Mouse (Mus musculus): ENCODE measurements around the gene Tyrobp. TPM values are rescaled to one million over a fixed set of nuclear protein-coding genes. Genes with fewer than 3 reads are reported as not detected.

Tyrobp gene
- total and polyA plus RNA-seq, 3 experiments: 12.5 to 92.7 (median 12.9) TPM

DNA sequence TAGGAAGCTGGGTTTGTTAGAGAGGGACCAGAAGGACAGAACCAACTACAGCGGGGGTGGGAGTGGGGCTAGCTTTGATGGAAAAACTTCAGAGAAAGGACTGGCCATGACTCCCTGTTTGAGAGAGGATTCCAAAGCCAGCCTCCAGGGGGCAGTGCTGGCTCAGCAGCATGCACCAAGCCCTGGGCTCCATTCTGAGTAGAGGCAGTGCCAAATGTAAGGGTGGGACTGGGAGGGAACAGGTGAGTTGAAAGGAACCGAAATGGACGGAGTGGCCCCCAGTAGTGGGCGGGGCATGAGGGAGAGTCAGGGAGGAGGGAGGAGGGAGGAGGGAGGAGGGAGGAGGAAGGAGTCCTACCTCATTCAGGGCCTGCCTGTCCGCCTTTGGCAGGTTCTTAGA is 27.1 kb downstream of the Tyrobp start:
- no peaks in the 10 kb centered on the region for H3K36me3 ChIP-seq (replicated peaks)
- DNase-seq (ENCODE audit: low spot score): peak; percentile 35
- H3K27me3 ChIP-seq (ENCODE audit: insufficient read depth, low read length): no peaks in the 10 kb centered on the region; the same call in 1 of the 2 replicates
- TF ChIP-seq POLR2AphosphoS5 (IDR thresholded peaks at IDR 0.05; ENCODE audit: insufficient replicate concordance, low read depth, low read length) (no peak), CTCF (IDR thresholded peaks at IDR 0.05; ENCODE audit: low read depth, low read length) (peak; percentile 51; the same call in 1 of the 2 replicates), GATA2 (IDR thresholded peaks at IDR 0.05; ENCODE audit: borderline replicate concordance, low read depth, low read length) (no peak)
- H3K4me3 ChIP-seq (ENCODE audit: low read depth, low read length): no peak overlapping the region
- no peaks in the 10 kb centered on the region; the same call in 1 of the 2 replicates for H3K4me1 ChIP-seq (ENCODE audit: insufficient read depth, low read depth, low read length)
- no peak for ATAC-seq (ENCODE audit: extremely low read depth, insufficient number of reproducible peaks, low FRiP score, poor library complexity, severe bottlenecking)
- H3K9me3 ChIP-seq (replicated peaks): peaks cover 16% of the 10 kb centered on the region

DNA sequence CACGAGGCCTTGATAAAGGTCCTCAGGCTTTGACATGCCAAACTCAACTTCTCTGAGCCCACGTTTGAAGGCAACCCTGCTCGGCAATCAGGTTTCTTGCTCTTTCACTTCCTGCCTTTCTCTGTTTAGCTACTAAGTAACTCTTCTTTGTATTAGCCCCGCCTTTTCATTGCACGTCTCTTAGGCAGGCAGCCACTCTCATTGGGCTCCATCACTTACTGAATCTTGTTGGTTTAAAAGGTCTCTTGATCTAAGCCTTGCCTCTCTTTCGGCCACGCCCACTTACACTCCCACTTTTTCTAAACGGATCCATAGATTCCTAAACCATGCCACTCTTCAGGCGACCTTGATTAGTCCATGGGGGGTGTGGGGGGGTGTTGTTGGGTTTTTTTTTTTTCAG is 30.1 kb downstream of the Tyrobp start:
- DNase-seq (ENCODE audit: low spot score) (no peak), ATAC-seq (ENCODE audit: extremely low read depth, insufficient number of reproducible peaks, low FRiP score, poor library complexity, severe bottlenecking) (no peak)
- no peaks in the 10 kb centered on the region; the same call in 1 of the 2 replicates for H3K4me1 ChIP-seq (ENCODE audit: insufficient read depth, low read depth, low read length)
- H3K9me3 ChIP-seq (replicated peaks): peaks cover 23% of the 10 kb centered on the region
- H3K36me3 ChIP-seq (replicated peaks): no peaks in the 10 kb centered on the region
- H3K27me3 ChIP-seq (ENCODE audit: insufficient read depth, low read length): no peaks in the 10 kb centered on the region; the same call in 1 of the 2 replicates
- TF ChIP-seq GATA1 (IDR thresholded peaks at IDR 0.05; ENCODE audit: borderline replicate concordance, low read length) (no peak), CTCF (IDR thresholded peaks at IDR 0.05; ENCODE audit: low read depth, low read length) (no peak), TAL1 (conservative IDR thresholded peaks at IDR 0.05; ENCODE audit: low read depth, low read length) (no peak), POLR2AphosphoS5 (IDR thresholded peaks at IDR 0.05; ENCODE audit: insufficient replicate concordance, low read depth, low read length) (no peak), GATA2 (IDR thresholded peaks at IDR 0.05; ENCODE audit: borderline replicate concordance, low read depth, low read length) (no peak)
- no peak overlapping the region for H3K4me3 ChIP-seq (ENCODE audit: low read depth, low read length)

DNA sequence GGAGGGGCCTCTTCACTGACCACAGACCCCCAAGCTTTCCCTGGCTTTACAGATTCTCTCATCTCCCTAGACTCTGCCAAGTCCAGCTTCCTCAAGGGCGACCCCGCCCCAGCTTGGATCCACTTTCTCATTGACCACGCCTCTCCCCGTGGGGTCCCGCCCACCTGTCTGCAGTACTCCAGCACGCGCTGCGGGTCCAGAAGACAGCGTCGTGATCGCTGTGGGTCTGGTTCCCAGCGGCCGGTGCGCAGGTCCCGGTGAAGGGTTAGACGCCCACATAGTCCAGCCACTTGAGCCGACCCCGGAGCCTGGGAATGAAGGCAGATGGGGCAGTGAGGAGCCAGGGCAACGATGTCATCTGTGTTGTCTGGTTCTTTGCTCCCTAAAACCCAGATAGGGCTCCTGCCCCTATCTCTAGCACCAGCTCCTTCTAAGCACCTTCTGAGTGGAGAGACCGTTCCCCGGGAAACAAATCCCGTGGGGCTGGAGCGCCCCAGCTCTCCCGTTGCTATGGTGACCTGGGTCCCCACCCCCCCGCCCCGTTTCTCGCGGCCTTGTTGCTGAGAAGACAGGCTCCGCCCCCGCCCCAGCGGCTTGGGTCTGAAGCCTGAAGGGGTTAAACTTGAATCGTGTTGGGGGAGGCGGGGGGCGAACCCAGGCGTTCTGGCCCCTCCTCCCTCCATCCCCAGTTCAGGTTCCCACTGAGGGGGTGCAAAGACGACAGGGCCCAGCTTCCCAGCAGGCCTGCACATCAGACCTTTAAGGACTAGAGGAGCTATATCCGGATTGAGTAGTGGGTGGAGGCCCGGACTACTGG is 30.8 kb downstream of the Tyrobp start:
- no peaks in the 10 kb centered on the region for H3K36me3 ChIP-seq (replicated peaks)
- H3K27me3 ChIP-seq (ENCODE audit: insufficient read depth, low read length): no peaks in the 10 kb centered on the region; the same call in 1 of the 2 replicates
- no peaks in the 10 kb centered on the region; the same call in 1 of the 2 replicates for H3K4me1 ChIP-seq (ENCODE audit: insufficient read depth, low read depth, low read length)
- no peak overlapping the region for H3K4me3 ChIP-seq (ENCODE audit: low read depth, low read length)
- ATAC-seq (ENCODE audit: extremely low read depth, insufficient number of reproducible peaks, low FRiP score, poor library complexity, severe bottlenecking) (no peak), DNase-seq (ENCODE audit: low spot score) (no peak)
- peaks cover 23% of the 10 kb centered on the region for H3K9me3 ChIP-seq (replicated peaks)
- no peak for TF ChIP-seq GATA1 (IDR thresholded peaks at IDR 0.05; ENCODE audit: borderline replicate concordance, low read length)
- no peak for TF ChIP-seq TAL1 (conservative IDR thresholded peaks at IDR 0.05; ENCODE audit: low read depth, low read length)
- no peak for TF ChIP-seq GATA2 (IDR thresholded peaks at IDR 0.05; ENCODE audit: borderline replicate concordance, low read depth, low read length)
- TF ChIP-seq POLR2AphosphoS5 (IDR thresholded peaks at IDR 0.05; ENCODE audit: insufficient replicate concordance, low read depth, low read length): no peak
- TF ChIP-seq CTCF (IDR thresholded peaks at IDR 0.05; ENCODE audit: low read depth, low read length): no peak

DNA sequence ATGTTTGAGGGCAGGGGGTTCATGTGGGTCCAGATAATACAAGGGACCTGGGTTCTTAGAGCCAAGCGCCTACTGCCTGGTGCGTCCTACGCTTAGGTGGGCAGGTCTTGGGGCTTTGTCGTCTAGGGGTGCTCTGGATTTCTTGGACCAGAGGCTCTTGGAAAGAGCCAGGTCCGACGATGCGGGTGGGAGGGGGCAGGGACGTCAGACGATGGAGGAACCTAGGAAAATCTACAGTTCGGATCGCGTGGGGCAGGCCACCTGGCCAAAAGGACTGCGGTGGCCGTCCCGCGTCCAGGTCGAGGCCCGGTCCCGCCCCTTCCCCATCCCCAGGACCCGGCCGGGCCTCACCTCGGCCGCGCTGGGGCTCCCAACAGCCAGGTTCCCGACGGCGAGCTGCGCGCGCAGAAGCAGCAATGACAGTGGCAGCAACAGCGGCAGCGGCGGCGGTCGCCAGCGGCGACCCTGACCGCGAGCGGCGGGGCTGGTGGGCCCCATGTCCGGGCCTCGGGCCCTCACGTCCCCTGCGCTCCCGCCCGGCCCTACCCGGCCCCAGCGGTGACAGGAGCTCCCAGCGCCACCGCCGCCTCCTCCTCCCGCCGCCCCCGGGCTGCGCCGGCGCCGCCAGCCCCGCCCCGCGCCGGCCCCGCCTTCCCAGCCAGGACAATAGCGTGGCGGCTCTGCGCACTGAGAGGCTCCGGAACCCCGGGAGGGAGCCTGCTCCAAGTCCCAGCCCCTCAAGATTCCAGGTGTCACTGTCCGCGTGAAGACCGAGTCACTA is 31.6 kb downstream of the Tyrobp start, which contains the start of gene Aplp1:
Gene Aplp1, minus strand, starts transcription at position 565 of the 781 bp plus-strand sequence.
- Histone ChIP-seq H3K9me3 (replicated peaks) (peaks cover 23% of the 10 kb centered on the region), H3K4me1 (ENCODE audit: insufficient read depth, low read depth, low read length) (no peaks in the 10 kb centered on the region; the same call in 1 of the 2 replicates), H3K4me3 (ENCODE audit: low read depth, low read length) (no peak within 1 kb of the TSS), H3K27me3 (ENCODE audit: insufficient read depth, low read length) (no peaks in the 10 kb centered on the region; the same call in 1 of the 2 replicates), H3K36me3 (replicated peaks) (no peaks in the 10 kb centered on the region)
- ATAC-seq (ENCODE audit: extremely low read depth, insufficient number of reproducible peaks, low FRiP score, poor library complexity, severe bottlenecking) (no peak), DNase-seq (ENCODE audit: low spot score) (no peak)
- TF ChIP-seq GATA1 (IDR thresholded peaks at IDR 0.05; ENCODE audit: borderline replicate concordance, low read length) (no peak), CTCF (IDR thresholded peaks at IDR 0.05; ENCODE audit: low read depth, low read length) (no peak), GATA2 (IDR thresholded peaks at IDR 0.05; ENCODE audit: borderline replicate concordance, low read depth, low read length) (no peak), POLR2AphosphoS5 (IDR thresholded peaks at IDR 0.05; ENCODE audit: insufficient replicate concordance, low read depth, low read length) (no peak), TAL1 (conservative IDR thresholded peaks at IDR 0.05; ENCODE audit: low read depth, low read length) (no peak)

DNA sequence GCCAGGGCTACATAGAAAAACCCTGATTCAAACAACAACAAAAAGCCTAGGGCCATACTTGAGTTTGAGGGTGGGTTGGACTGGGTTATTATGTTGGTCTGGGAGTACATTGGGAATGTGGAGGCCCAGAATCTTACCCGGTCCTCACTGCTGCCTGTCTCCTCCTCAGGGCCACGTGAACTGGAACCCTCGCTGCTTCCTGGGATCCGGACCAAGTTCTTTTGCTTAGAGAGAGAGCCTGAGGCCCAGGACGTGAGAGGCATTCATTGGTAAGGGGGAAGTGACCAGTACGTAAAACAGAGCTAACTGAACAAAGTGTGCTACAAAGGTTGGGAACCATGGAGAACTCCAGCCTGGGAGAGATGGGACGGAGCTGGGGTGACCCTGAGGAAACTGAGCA is 36.7 kb downstream of the Tyrobp start:
- no peak for TF ChIP-seq GATA1 (IDR thresholded peaks at IDR 0.05; ENCODE audit: borderline replicate concordance, low read length)
- no peak for TF ChIP-seq CTCF (IDR thresholded peaks at IDR 0.05; ENCODE audit: low read depth, low read length)
- TF ChIP-seq POLR2AphosphoS5 (IDR thresholded peaks at IDR 0.05; ENCODE audit: insufficient replicate concordance, low read depth, low read length): no peak
- TF ChIP-seq TAL1 (conservative IDR thresholded peaks at IDR 0.05; ENCODE audit: low read depth, low read length): no peak
- no peak for TF ChIP-seq GATA2 (IDR thresholded peaks at IDR 0.05; ENCODE audit: borderline replicate concordance, low read depth, low read length)
- Histone ChIP-seq H3K4me1 (ENCODE audit: insufficient read depth, low read depth, low read length) (no peaks in the 10 kb centered on the region), H3K9me3 (replicated peaks) (peaks cover 12% of the 10 kb centered on the region), H3K27me3 (ENCODE audit: insufficient read depth, low read length) (peaks cover 2% of the 10 kb centered on the region; the same call in 1 of the 2 replicates), H3K36me3 (replicated peaks) (no peaks in the 10 kb centered on the region), H3K4me3 (ENCODE audit: low read depth, low read length) (no peak overlapping the region)
- ATAC-seq (ENCODE audit: extremely low read depth, insufficient number of reproducible peaks, low FRiP score, poor library complexity, severe bottlenecking) (no peak), DNase-seq (ENCODE audit: low spot score) (no peak)

DNA sequence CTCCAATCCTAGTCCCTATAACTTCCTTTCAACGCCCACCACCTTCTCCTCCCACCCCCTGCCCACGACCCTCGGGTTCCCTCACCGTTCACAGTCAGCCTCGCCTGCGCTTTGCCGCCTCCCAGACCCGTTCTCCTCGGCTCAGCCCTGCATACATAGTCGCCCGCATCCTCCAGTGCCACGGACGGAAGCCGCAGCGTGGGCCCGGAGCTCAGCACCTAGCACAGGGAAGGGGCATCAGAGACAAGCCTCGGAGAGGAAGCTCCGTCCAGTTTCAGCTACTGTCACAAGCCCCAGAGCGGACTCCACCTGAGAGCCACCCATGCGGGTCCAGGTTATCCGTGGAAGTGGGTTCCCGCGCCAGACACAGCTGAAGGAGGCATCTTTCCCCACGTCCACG is 39.8 kb downstream of the Tyrobp start:
- TF ChIP-seq GATA1 (IDR thresholded peaks at IDR 0.05; ENCODE audit: borderline replicate concordance, low read length): no peak
- no peak for TF ChIP-seq TAL1 (conservative IDR thresholded peaks at IDR 0.05; ENCODE audit: low read depth, low read length)
- no peak for TF ChIP-seq GATA2 (IDR thresholded peaks at IDR 0.05; ENCODE audit: borderline replicate concordance, low read depth, low read length)
- TF ChIP-seq POLR2AphosphoS5 (IDR thresholded peaks at IDR 0.05; ENCODE audit: insufficient replicate concordance, low read depth, low read length): no peak
- TF ChIP-seq CTCF (IDR thresholded peaks at IDR 0.05; ENCODE audit: low read depth, low read length): no peak
- Histone ChIP-seq H3K4me1 (ENCODE audit: insufficient read depth, low read depth, low read length) (no peaks in the 10 kb centered on the region), H3K36me3 (replicated peaks) (no peaks in the 10 kb centered on the region), H3K9me3 (replicated peaks) (no peaks in the 10 kb centered on the region), H3K27me3 (ENCODE audit: insufficient read depth, low read length) (peaks cover 20% of the 10 kb centered on the region), H3K4me3 (ENCODE audit: low read depth, low read length) (no peak overlapping the region)
- DNase-seq (ENCODE audit: low spot score): no peak
- ATAC-seq (ENCODE audit: extremely low read depth, insufficient number of reproducible peaks, low FRiP score, poor library complexity, severe bottlenecking): no peak

Data from G1E (cell line).